Mouse (Mus musculus): ENCODE measurements around the gene Olfr945.

Gene Olfr945

DNA sequence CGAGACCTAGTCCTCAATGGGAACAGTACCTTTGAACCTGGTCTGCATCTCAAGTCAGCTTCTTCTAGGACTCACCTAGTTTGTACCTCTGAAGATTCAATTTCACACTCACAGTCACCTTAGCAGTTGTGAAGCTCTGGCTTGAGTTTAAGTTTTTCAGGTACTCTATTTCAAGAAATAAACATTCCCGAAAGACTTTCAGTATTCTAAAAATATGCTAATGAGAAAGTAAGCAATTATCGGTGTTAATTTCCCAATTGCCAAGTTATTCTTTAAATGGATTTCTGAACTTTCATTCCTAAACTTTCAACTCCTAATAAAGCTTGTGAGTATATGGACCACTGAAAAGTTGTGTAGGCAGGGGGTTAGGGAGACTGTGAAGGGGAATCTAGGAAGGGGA lies at the start of gene Olfr945:
Olfr945 (minus strand) TSS at position 101 of the 400 bp plus-strand sequence.
- DNase-seq (ENCODE audit: low spot score in 2 of 2), result no peak

DNA sequence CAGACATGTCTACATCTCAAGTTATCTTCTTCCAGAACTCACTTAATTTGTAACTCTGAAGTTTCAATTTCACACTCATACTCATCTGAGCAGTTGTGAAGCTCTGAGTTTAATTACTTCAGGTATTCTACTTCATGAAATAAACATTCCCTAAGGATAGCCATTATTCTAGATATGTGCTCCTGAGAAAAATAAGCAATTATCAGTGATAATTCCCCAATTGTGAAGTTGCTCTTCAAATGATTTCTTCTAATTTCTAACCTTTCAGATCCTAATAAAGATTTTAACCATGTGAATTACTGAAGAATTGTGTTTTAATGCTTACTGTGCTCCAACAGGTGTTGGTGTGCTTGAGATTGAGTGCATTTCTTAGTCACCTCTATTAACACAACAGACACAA lies 49.3 kb upstream of the Olfr945 start, which contains the start of gene Olfr948:
Olfr948 (minus strand) TSS at position 101 of the 400 bp plus-strand sequence.
- DNase-seq (ENCODE audit: low spot score in 2 of 2), result no peak

DNA sequence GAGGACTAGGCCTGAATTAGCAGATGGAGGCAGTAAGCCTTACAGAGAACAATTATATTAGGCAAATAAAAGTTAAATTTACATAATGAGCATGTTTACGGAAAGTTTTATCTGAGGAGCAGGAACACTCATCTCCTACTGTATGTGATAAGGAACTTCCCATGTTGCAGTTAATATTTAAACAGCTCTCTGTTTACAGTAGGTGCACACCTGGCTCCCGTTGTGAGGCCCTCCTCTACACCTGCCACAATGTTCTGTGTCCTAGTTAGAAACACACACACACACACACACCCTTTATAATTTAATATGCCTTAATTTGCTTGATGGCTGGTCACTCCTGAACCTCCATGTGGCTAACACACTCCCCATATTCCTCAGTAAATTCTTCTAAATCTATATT lies 10.5 kb upstream of the Olfr945 start:
- DNase-seq (ENCODE audit: low spot score in 2 of 2), result no peak

DNA sequence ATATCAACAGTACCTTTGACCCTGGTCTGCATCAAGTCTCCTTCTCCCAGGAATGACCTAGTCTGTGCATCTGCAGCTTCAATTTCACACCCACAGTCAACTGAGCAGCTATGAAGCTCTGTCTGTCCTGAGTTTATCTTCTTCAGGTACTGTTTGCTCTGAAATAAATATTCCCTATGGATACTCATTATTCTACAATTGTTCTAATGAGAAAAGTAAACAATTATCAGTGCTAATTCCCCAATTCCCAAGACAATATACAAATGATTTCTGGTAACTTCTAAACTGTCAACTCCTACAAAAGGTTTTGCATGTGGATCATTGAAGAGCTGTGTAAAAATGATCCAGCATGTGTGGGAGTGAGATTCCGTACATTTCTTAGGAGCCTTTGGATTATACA lies 26.7 kb downstream of the Olfr945 start, which contains the start of gene Olfr1537:
Olfr1537 (minus strand) TSS at position 101 of the 400 bp plus-strand sequence.
- DNase-seq (ENCODE audit: low spot score in 2 of 2), result no peak

Measured in thymus, postnatal 10 days (tissue).